Mouse (Mus musculus): Measurements from ENCODE around the gene Olfr385. TPM values are rescaled to one million over a fixed set of nuclear protein-coding genes. Genes with fewer than 3 reads are reported as not detected.
"Not testable (repeated sequence)": the region's sequence is repeated elsewhere in the genome, so short reads cannot be mapped to it uniquely, and the experiment has no call there.

Gene Olfr385
- total RNA-seq (2021) = not detected
- long read RNA-seq, experiment 1 = 0 reads
- long read RNA-seq, experiment 2 = 0 reads

- intact Hi-C loops (cut with DNase I) = no loop called here
- no peak for DNase-seq
These were observed at the start of gene Olfr385 for GRCm38 (mm10) chr11:73592908-73593307. Gene Olfr385, minus strand, starts transcription at chr11:73593008.

- intact Hi-C loops (cut with DNase I) = no loop called here
- DNase-seq = no peak
These were observed 5.5 kb upstream of the Olfr385 start, which contains the start of gene Olfr384 for GRCm38 (mm10) chr11:73598294-73598693. Gene Olfr384, plus strand, starts transcription at chr11:73598594.

GRCm38 (mm10) chr11:73583188-73583587 is 9.6 kb downstream of the Olfr385 start:
- DNase-seq; intact Hi-C loops (cut with DNase I): not testable (repeated sequence)

- peak in 1 of 2 experiments; percentile 1 for DNase-seq
- intact Hi-C loops (cut with DNase I) = no loop called here
These were observed 12.9 kb downstream of the Olfr385 start for GRCm38 (mm10) chr11:73579871-73580270.

Other genes with a start within 250 kb of the Olfr385 start
- gene Olfr20, start 242.2 kb downstream of the Olfr385 start, total RNA-seq (2021) = not detected
- gene Olfr376, start 221.8 kb downstream of the Olfr385 start, total RNA-seq (2021) = not detected
- not detected for gene Olfr1, start 193.4 kb downstream of the Olfr385 start, total RNA-seq (2021)
- not detected for gene Olfr378, start 164.5 kb downstream of the Olfr385 start, total RNA-seq (2021)
- gene Olfr380, start 135.5 kb downstream of the Olfr385 start, total RNA-seq (2021) = not detected
- gene Olfr381, start 101.4 kb downstream of the Olfr385 start, total RNA-seq (2021) = not detected
- not detected for gene Olfr382, start 75.8 kb downstream of the Olfr385 start, total RNA-seq (2021)
- gene Olfr384, start 5.6 kb upstream of the Olfr385 start, total RNA-seq (2021) = not detected
- not detected for gene Zfp735, start 95.8 kb upstream of the Olfr385 start, total RNA-seq (2021)
- gene Olfr389, start 187.7 kb upstream of the Olfr385 start, total RNA-seq (2021) = not detected
- gene Olfr390, start 190.0 kb upstream of the Olfr385 start, total RNA-seq (2021) = not detected
- not detected for gene Olfr391-ps, start 210.0 kb upstream of the Olfr385 start, total RNA-seq (2021)
- gene Olfr392, start 224.0 kb upstream of the Olfr385 start, total RNA-seq (2021) = not detected

All from heart, postnatal 14 days (tissue).